Mouse (Mus musculus) regulatory T cell (primary cell): ENCODE results near the gene Klhl26.
"Not testable (repeated sequence)": the region's sequence is repeated elsewhere in the genome, so short reads cannot be mapped to it uniquely, and the experiment has no call there.

Source experiments
- in situ Hi-C: fragments of 300-600 bp; cut with MboI, MseI; formaldehyde crosslinking; loops from one replicate; pipeline ENCODE4 v1.15.1; 2025; ENCODE audit warnings: high pct_unique_total_duplicates

Klhl26 gene

GRCm38 (mm10) chr8:70476333-70477268, at the start of gene Klhl26:
Gene Klhl26, minus strand, starts transcription at chr8:70476968.
- in situ Hi-C loops: no loop called here

GRCm38 (mm10) chr8:70522592-70523403, 46.0 kb upstream of the Klhl26 start:
- in situ Hi-C loops: no loop called here

- in situ Hi-C loops: no loop called here
Measured at GRCm38 (mm10) chr8:70519606-70520005, 42.8 kb upstream of the Klhl26 start.

GRCm38 (mm10) chr8:70519043-70519442, 42.3 kb upstream of the Klhl26 start:
- in situ Hi-C loops: no loop called here

GRCm38 (mm10) chr8:70517940-70518643, 41.3 kb upstream of the Klhl26 start:
- in situ Hi-C loops: no loop called here

GRCm38 (mm10) chr8:70513441-70513840, 36.7 kb upstream of the Klhl26 start:
- in situ Hi-C loops: no loop called here

GRCm38 (mm10) chr8:70512253-70512903, 35.6 kb upstream of the Klhl26 start:
- in situ Hi-C loops: no loop called here

GRCm38 (mm10) chr8:70511770-70512169, 35.0 kb upstream of the Klhl26 start:
- in situ Hi-C loops: no loop called here

GRCm38 (mm10) chr8:70511174-70511573, 34.4 kb upstream of the Klhl26 start:
- in situ Hi-C loops: not testable (repeated sequence)

GRCm38 (mm10) chr8:70510228-70510915, 33.6 kb upstream of the Klhl26 start, which contains the start of gene Uba52:
Gene Uba52, minus strand, starts transcription at chr8:70510801.
- in situ Hi-C loops: no loop called here

GRCm38 (mm10) chr8:70509281-70509952, 32.6 kb upstream of the Klhl26 start:
- in situ Hi-C loops: loop anchor here (10.0 kb wide), 2 partner anchors 95 to 1295 kb away; no protein-coding TSS in a partner anchor

GRCm38 (mm10) chr8:70507027-70507393, 30.2 kb upstream of the Klhl26 start:
- in situ Hi-C loops: loop anchor here (10.0 kb wide), 2 partner anchors 92 to 1292 kb away; no protein-coding TSS in a partner anchor

- in situ Hi-C loops: loop anchor here (10.0 kb wide), 2 partner anchors 92 to 1292 kb away; no protein-coding TSS in a partner anchor
Measured at GRCm38 (mm10) chr8:70506328-70507026, 29.7 kb upstream of the Klhl26 start, which contains the start of gene Rex1bd. Gene Rex1bd, minus strand, starts transcription at chr8:70506752.

- in situ Hi-C loops: loop anchor here (10.0 kb wide), 2 partner anchors 91 to 1291 kb away; no protein-coding TSS in a partner anchor
Measured at GRCm38 (mm10) chr8:70505698-70506327, 29.0 kb upstream of the Klhl26 start.

GRCm38 (mm10) chr8:70504851-70505250, 28.1 kb upstream of the Klhl26 start:
- in situ Hi-C loops: loop anchor here (10.0 kb wide), 2 partner anchors 90 to 1290 kb away; no protein-coding TSS in a partner anchor

GRCm38 (mm10) chr8:70504291-70504716, 27.5 kb upstream of the Klhl26 start:
- in situ Hi-C loops: loop anchor here (10.0 kb wide), 2 partner anchors 90 to 1290 kb away; no protein-coding TSS in a partner anchor

GRCm38 (mm10) chr8:70503062-70503750, 26.4 kb upstream of the Klhl26 start:
- in situ Hi-C loops: loop anchor here (10.0 kb wide), 2 partner anchors 88 to 1288 kb away; no protein-coding TSS in a partner anchor
